Mouse (Mus musculus) retina, postnatal 1 day (tissue): ENCODE results near the gene Il17rc.

Experiments used
- DNase-seq: peaks from one replicate; pipeline ENCODE4 v3.0.0-alpha.2; 2012

Gene Il17rc

GRCm38 (mm10) chr6:113457952-113458534 lies 13.2 kb upstream of the Il17rc start, which contains the start of gene Il17re:
TSS of gene Il17re (plus strand) at chr6:113458484.
- DNase-seq, result no peak

- DNase-seq, result no peak
Measured at GRCm38 (mm10) chr6:113458635-113459034, 12.6 kb upstream of the Il17rc start.

GRCm38 (mm10) chr6:113464040-113464439 lies 7.2 kb upstream of the Il17rc start:
- DNase-seq, result no peak

- DNase-seq, result peak; percentile 78
Measured at GRCm38 (mm10) chr6:113465602-113466001, 5.6 kb upstream of the Il17rc start.

GRCm38 (mm10) chr6:113468512-113468911 lies 2.7 kb upstream of the Il17rc start:
- DNase-seq, result no peak

GRCm38 (mm10) chr6:113469021-113469420 lies 2.2 kb upstream of the Il17rc start:
- DNase-seq, result peak; percentile 84

GRCm38 (mm10) chr6:113469432-113469831 lies 1.8 kb upstream of the Il17rc start:
- DNase-seq, result peak; percentile 91

GRCm38 (mm10) chr6:113472061-113472460 lies 834 bp downstream of the Il17rc start:
- DNase-seq, result no peak

GRCm38 (mm10) chr6:113473246-113473645 lies 2.0 kb downstream of the Il17rc start:
- DNase-seq, result no peak

- DNase-seq, result no peak
Measured at GRCm38 (mm10) chr6:113473715-113474114, 2.5 kb downstream of the Il17rc start.

GRCm38 (mm10) chr6:113477353-113477752 lies 6.1 kb downstream of the Il17rc start:
- DNase-seq, result no peak

- DNase-seq, result no peak
Measured at GRCm38 (mm10) chr6:113478906-113479305, 7.7 kb downstream of the Il17rc start.

GRCm38 (mm10) chr6:113480555-113481373 lies 9.5 kb downstream of the Il17rc start:
- no peak for DNase-seq

- no peak for DNase-seq
Measured at GRCm38 (mm10) chr6:113482477-113483099, 11.4 kb downstream of the Il17rc start.

- DNase-seq, result peak; percentile 97
Measured at GRCm38 (mm10) chr6:113483100-113483615, 11.9 kb downstream of the Il17rc start, which contains the start of gene Creld1. TSS of gene Creld1 (plus strand) at chr6:113483297.

GRCm38 (mm10) chr6:113483729-113484128 lies 12.5 kb downstream of the Il17rc start:
- DNase-seq, result peak; percentile 66

- DNase-seq, result no peak
Measured at GRCm38 (mm10) chr6:113487125-113487576, 15.9 kb downstream of the Il17rc start.

- DNase-seq, result no peak
Measured at GRCm38 (mm10) chr6:113489410-113489809, 18.2 kb downstream of the Il17rc start.

GRCm38 (mm10) chr6:113492101-113492864 lies 21.1 kb downstream of the Il17rc start:
- DNase-seq, result no peak

- peak; percentile 89 for DNase-seq
Measured at GRCm38 (mm10) chr6:113494258-113494788, 23.1 kb downstream of the Il17rc start.

GRCm38 (mm10) chr6:113495071-113495675 lies 23.9 kb downstream of the Il17rc start:
- no peak for DNase-seq

- no peak for DNase-seq
Measured at GRCm38 (mm10) chr6:113499346-113499745, 28.1 kb downstream of the Il17rc start.
